Mouse (Mus musculus) hindbrain, postnatal 0 days (tissue): Measurements from ENCODE around the gene Taok3. TPM values are rescaled to one million over a fixed set of nuclear protein-coding genes. Genes with fewer than 3 reads are reported as not detected.

Experiments
- ATAC-seq: fragments of 200-750 bp; cut with Nextera tagmentation; 2 replicates; pipeline ENCODE4 v1.8.0; 2017; ENCODE audit warnings: mild to moderate bottlenecking, moderate TSS enrichment, moderate library complexity
- DNase-seq: peaks from one replicate; pipeline ENCODE4 v3.0.0-alpha.2; 2015; ENCODE audit warnings: low spot score
- H3K27ac ChIP-seq: fragments of 300-500 bp; sonication (generic); 2 replicates; pipeline ENCODE4 v1.5.1; 2014; ENCODE audit warnings: mild to moderate bottlenecking
- H3K27me3 ChIP-seq: fragments of 300-500 bp; sonication (generic); 2 replicates; pipeline ENCODE4 v1.6.1; 2014; ENCODE audit warnings: low read length, mixed read lengths; ENCODE audit not compliant: insufficient read depth
- H3K36me3 ChIP-seq: fragments of 300-500 bp; sonication (generic); 2 replicates; pipeline ENCODE4 v1.6.1; 2014; ENCODE audit warnings: low read length, mixed read lengths; ENCODE audit not compliant: insufficient read depth
- H3K4me1 ChIP-seq: fragments of 300-500 bp; sonication (generic); 2 replicates; pipeline ENCODE4 v1.6.1; 2014; ENCODE audit warnings: antibody characterized with exemption, low read length, mixed read lengths; ENCODE audit not compliant: insufficient read depth
- H3K4me2 ChIP-seq: fragments of 300-500 bp; sonication (generic); 2 replicates; pipeline ENCODE4 v1.6.1; 2014; ENCODE audit warnings: low read depth, mild to moderate bottlenecking, low read length, moderate library complexity, mixed read lengths
- H3K4me3 ChIP-seq: fragments of 300-500 bp; sonication (generic); 2 replicates; pipeline ENCODE4 v1.5.1; 2014; ENCODE audit warnings: low read length
- H3K9ac ChIP-seq: fragments of 300-500 bp; sonication (generic); replicated peaks from 2 replicates; pipeline ENCODE4 v1.6.1; 2014; ENCODE audit warnings: mild to moderate bottlenecking, low read length, moderate library complexity, mixed read lengths
- H3K9me3 ChIP-seq: fragments of 300-500 bp; sonication (generic); 2 replicates; pipeline ENCODE4 v1.6.1; 2016; ENCODE audit warnings: low read length, mixed read lengths
- CTCF ChIP-seq: IDR thresholded peaks from 2 replicates; pipeline ENCODE4 v1.5.1; 2016; ENCODE audit warnings: antibody characterized with exemption, control low read depth, low read depth
- WGBS: fragments of 180-500 bp; shearing (Covaris S2); extraction: QIAGEN DNeasy Blood & Tissue Kit; methylation state at CpG from one replicate; pipeline ENCODE4 v1.1.7; 2014; 5-methylcytosine and 5-hydroxymethylcytosine counted together
- polyA plus RNA-seq: library from polyadenylated mRNA; unstranded; fragments of >200 nt; fragmentation: Nextera tagmentation; extraction: Ambion mirVana; gene quantifications from 2 replicates; pipeline ENCODE4 v1.2.1, GENCODE M21; 2015
- total RNA-seq: library from RNA; depleted of rRNA; stranded (reverse); fragments of >200 nt; gene quantifications from 2 replicates; pipeline ENCODE4 v1.2.3, GENCODE M21; 2014

Gene Taok3
- total and polyA plus RNA-seq, 2 experiments from 2014 or later = 21.0 to 50.2 TPM

- H3K27me3 ChIP-seq = no peaks in the 10 kb centered on the region
- TF ChIP-seq CTCF = no peak
- WGBS = 80% methylated on average over 8 of the region's 8 CpGs
- ATAC-seq (no peak), DNase-seq (no peak)
- H3K9me3 ChIP-seq = no peaks in the 10 kb centered on the region
- no peak overlapping the region for H3K4me2 ChIP-seq
- no peak overlapping the region for H3K27ac ChIP-seq
- no peaks in the 10 kb centered on the region for H3K4me1 ChIP-seq
- H3K9ac ChIP-seq = no peak overlapping the region
- no peaks in the 10 kb centered on the region for H3K36me3 ChIP-seq
- no peak overlapping the region for H3K4me3 ChIP-seq
These were observed 17.7 kb downstream of the Taok3 start for GRCm38 (mm10) chr5:117137594-117137993.

- no peaks in the 10 kb centered on the region for H3K4me1 ChIP-seq
- WGBS = 86% methylated on average over 11 of the region's 11 CpGs
- H3K9ac ChIP-seq = no peak overlapping the region
- no peaks in the 10 kb centered on the region for H3K27me3 ChIP-seq
- H3K4me3 ChIP-seq = no peak overlapping the region
- H3K36me3 ChIP-seq = no peaks in the 10 kb centered on the region
- H3K27ac ChIP-seq = no peak overlapping the region
- no peak overlapping the region for H3K4me2 ChIP-seq
- no peaks in the 10 kb centered on the region for H3K9me3 ChIP-seq
- no peak for DNase-seq
- ATAC-seq = no peak
- no peak for TF ChIP-seq CTCF
These were observed 18.5 kb downstream of the Taok3 start for GRCm38 (mm10) chr5:117138295-117138988.

GRCm38 (mm10) chr5:117139822-117140221, 19.9 kb downstream of the Taok3 start:
- no peak for ATAC-seq
- no peak overlapping the region for H3K9ac ChIP-seq
- no peak for DNase-seq
- H3K27ac ChIP-seq = no peak overlapping the region
- H3K4me2 ChIP-seq = no peak overlapping the region
- TF ChIP-seq CTCF = no peak
- H3K4me1 ChIP-seq = no peaks in the 10 kb centered on the region
- no peak overlapping the region for H3K4me3 ChIP-seq
- 68% methylated on average over 8 of the region's 8 CpGs for WGBS
- H3K36me3 ChIP-seq = no peaks in the 10 kb centered on the region
- no peaks in the 10 kb centered on the region for H3K27me3 ChIP-seq
- H3K9me3 ChIP-seq = no peaks in the 10 kb centered on the region

- H3K36me3 ChIP-seq = no peaks in the 10 kb centered on the region
- 70% methylated on average over 7 of the region's 7 CpGs for WGBS
- H3K27me3 ChIP-seq = no peaks in the 10 kb centered on the region
- ATAC-seq = no peak
- H3K9me3 ChIP-seq = no peaks in the 10 kb centered on the region
- H3K27ac ChIP-seq = no peak overlapping the region
- no peak overlapping the region for H3K4me2 ChIP-seq
- no peak overlapping the region for H3K9ac ChIP-seq
- H3K4me1 ChIP-seq = no peaks in the 10 kb centered on the region
- H3K4me3 ChIP-seq = no peak overlapping the region
- DNase-seq = no peak
- no peak for TF ChIP-seq CTCF
These were observed 20.4 kb downstream of the Taok3 start for GRCm38 (mm10) chr5:117140374-117140773.

- no peaks in the 10 kb centered on the region for H3K4me1 ChIP-seq
- no peak overlapping the region for H3K9ac ChIP-seq
- H3K4me2 ChIP-seq = no peak overlapping the region
- peak; percentile 72 for TF ChIP-seq CTCF
- H3K36me3 ChIP-seq = no peaks in the 10 kb centered on the region
- ATAC-seq (no peak; the same call in 1 of the 2 replicates), DNase-seq (peak; percentile 59)
- no peak overlapping the region for H3K4me3 ChIP-seq
- WGBS = 62% methylated on average over 9 of the region's 9 CpGs
- H3K9me3 ChIP-seq = no peaks in the 10 kb centered on the region
- H3K27me3 ChIP-seq = no peaks in the 10 kb centered on the region
- H3K27ac ChIP-seq = no peak overlapping the region
These were observed 23.8 kb downstream of the Taok3 start for GRCm38 (mm10) chr5:117143721-117144135.

GRCm38 (mm10) chr5:117146165-117146564, 26.2 kb downstream of the Taok3 start:
- no peak overlapping the region for H3K9ac ChIP-seq
- no peak for ATAC-seq

More at GRCm38 (mm10) chr5:117146165-117146564, 26.2 kb downstream of the Taok3 start:
- Histone ChIP-seq H3K36me3 (no peaks in the 10 kb centered on the region), H3K27me3 (no peaks in the 10 kb centered on the region), H3K9me3 (no peaks in the 10 kb centered on the region), H3K4me1 (no peaks in the 10 kb centered on the region), H3K4me3 (no peak overlapping the region), H3K4me2 (no peak overlapping the region), H3K27ac (no peak overlapping the region)
- no peak for TF ChIP-seq CTCF
- no peak for DNase-seq
